ENCODE assay signal across 22 mouse cellular contexts in the genomic region with DNA sequence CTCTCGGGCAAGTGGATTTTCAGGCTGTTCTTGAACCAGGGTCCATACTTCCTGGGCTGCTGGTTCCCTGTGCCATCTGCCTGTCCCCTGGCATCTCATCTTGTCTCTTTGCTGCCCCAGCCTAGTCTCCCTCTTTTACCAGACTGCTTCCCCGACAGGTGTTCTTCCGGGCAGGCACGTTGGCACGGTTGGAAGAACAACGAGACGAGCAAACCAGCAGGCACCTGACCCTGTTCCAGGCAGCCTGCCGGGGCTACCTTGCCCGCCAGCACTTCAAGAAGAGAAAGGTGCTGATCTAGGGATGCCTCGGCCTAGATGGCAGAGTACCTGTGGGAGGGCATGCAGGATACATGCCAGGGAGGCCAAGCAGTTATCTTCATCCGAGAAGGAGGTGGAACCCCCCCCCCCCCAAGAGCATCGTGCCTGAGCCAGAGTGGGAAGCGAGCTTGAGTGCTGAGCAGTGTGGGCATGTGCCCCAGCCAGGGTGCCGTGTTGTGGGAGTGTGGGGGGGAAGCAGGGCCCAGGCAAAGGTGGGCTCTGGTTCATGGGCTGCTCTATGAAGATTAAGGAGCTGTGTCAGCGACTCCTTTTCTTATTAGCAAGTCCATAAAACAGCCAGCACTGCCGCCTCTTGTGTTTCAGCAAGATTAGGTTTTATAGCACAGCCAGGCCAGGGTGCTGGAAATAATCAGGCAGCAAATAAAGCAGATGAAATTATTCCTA. TPM values are rescaled to one million over a fixed set of nuclear protein-coding genes. Genes with fewer than 3 reads are reported as not detected.
DNase-seq lines count a peak whose midpoint lies in the region; ATAC-seq and TF ChIP-seq lines count a peak whose summit lies in the region.
"Had no signal": no experiment of that assay in that cellular context is flagged by ENCODE, and none has a peak within 500 bp of the region (broad histone marks: within the 10 kb centered on the region; RNA-seq: fewer than 3 reads in every experiment).

No protein-coding gene starts in this region.

- WGBS in midbrain, postnatal 0 days: 86% methylated on average over 16 of the region's 16 CpGs
- 87% methylated on average over 16 of the region's 16 CpGs for WGBS in midbrain, embryonic 16.5 days

- no peaks in the 10 kb centered on the region for H3K4me1 ChIP-seq in midbrain, postnatal 0 days (ENCODE audit: insufficient read depth, low read length)
- no peaks in the 10 kb centered on the region for H3K4me1 ChIP-seq in midbrain, embryonic 16.5 days (ENCODE audit: control insufficient read depth, insufficient read depth, low read length)
- H3K4me1 ChIP-seq: liver, embryonic 13.5 days; megakaryocyte, embryonic 14.5 days had no signal

- H3K9me3 ChIP-seq in midbrain, postnatal 0 days (ENCODE audit: low read length): no peaks in the 10 kb centered on the region
- H3K9me3 ChIP-seq in midbrain, embryonic 16.5 days (replicated peaks; ENCODE audit: control insufficient read depth, low read length, poor library complexity, severe bottlenecking): no peaks in the 10 kb centered on the region
- H3K9me3 ChIP-seq: heart, embryonic 10.5 days; intestine, embryonic 15.5 days; liver, embryonic 13.5 days; megakaryocyte, embryonic 14.5 days had no signal

- no peak overlapping the region for H3K27ac ChIP-seq in midbrain, postnatal 0 days (ENCODE audit: low read depth, low read length)
- H3K27ac ChIP-seq in midbrain, embryonic 16.5 days (ENCODE audit: low read length): no peak overlapping the region
- H3K27ac ChIP-seq: heart, embryonic 10.5 days; intestine, embryonic 15.5 days; liver, embryonic 13.5 days had no signal

- H3K4me2 ChIP-seq in midbrain, postnatal 0 days (ENCODE audit: low read depth, low read length, poor library complexity, severe bottlenecking): no peak overlapping the region
- no peak overlapping the region for H3K4me2 ChIP-seq in midbrain, embryonic 16.5 days (ENCODE audit: low read length)
- H3K4me2 ChIP-seq: intestine, embryonic 15.5 days; liver, embryonic 13.5 days had no signal

- 0 out of 2 replicates have a peak, but pooled peaks have one; percentile 32 for ATAC-seq in frontal cortex, adult (ENCODE audit: low TSS enrichment)
- ATAC-seq in midbrain, postnatal 0 days (ENCODE audit: low FRiP score): no peak
- no peak for ATAC-seq in midbrain, embryonic 16.5 days
- ATAC-seq: lung, postnatal 0 days had no signal

- H3K4me3 ChIP-seq in midbrain, postnatal 0 days (ENCODE audit: low read depth, low read length): no peak overlapping the region
- H3K4me3 ChIP-seq in midbrain, embryonic 16.5 days (ENCODE audit: low read depth, low read length): no peak overlapping the region
- H3K4me3 ChIP-seq: heart, embryonic 10.5 days; intestine, embryonic 15.5 days; liver, embryonic 13.5 days; megakaryocyte, embryonic 14.5 days had no signal

- TF ChIP-seq CTCF in midbrain, postnatal 0 days (IDR thresholded peaks at IDR 0.05): no peak

- no peaks in the 10 kb centered on the region for H3K27me3 ChIP-seq in midbrain, postnatal 0 days (ENCODE audit: insufficient read depth, low read length)
- H3K27me3 ChIP-seq in midbrain, embryonic 16.5 days (ENCODE audit: control insufficient read depth, insufficient read depth, low read depth, low read length): no peaks in the 10 kb centered on the region
- H3K27me3 ChIP-seq: intestine, embryonic 15.5 days; liver, embryonic 13.5 days; megakaryocyte, embryonic 14.5 days had no signal

- H3K9ac ChIP-seq in midbrain, postnatal 0 days (replicated peaks; ENCODE audit: low read length, poor library complexity, severe bottlenecking): 0 out of 2 replicates have a peak overlapping the region, but pooled peaks have one; percentile 2
- H3K9ac ChIP-seq in midbrain, embryonic 16.5 days (ENCODE audit: low read depth, low read length): no peak overlapping the region
- H3K9ac ChIP-seq: intestine, embryonic 15.5 days; liver, embryonic 13.5 days had no signal

- peaks cover 77% of the 10 kb centered on the region for H3K36me3 ChIP-seq in midbrain, postnatal 0 days (ENCODE audit: insufficient read depth, low read length)
- peaks cover 32% of the 10 kb centered on the region for H3K36me3 ChIP-seq in midbrain, embryonic 16.5 days (ENCODE audit: control insufficient read depth, insufficient read depth, low read length)

- DNase-seq in frontal cortex, postnatal 25 days (ENCODE audit: low spot score in 2 of 2): no peak
- no peak for DNase-seq in midbrain, postnatal 0 days (ENCODE audit: low spot score)
- DNase-seq in cerebellum, postnatal 14 days: peak; percentile 87 to 94
- DNase-seq in adrenal gland, postnatal 4 days (ENCODE audit: low spot score in 2 of 2): no peak
- no peak for DNase-seq in retina, postnatal 1 day
- DNase-seq in heart, adult 11 months: no peak
- DNase-seq: B cell, adult 2 months; gastrocnemius, postnatal 14 days; heart, postnatal 14 days; kidney, postnatal 25 days; liver, embryonic 13.5 days; right cerebral cortex, postnatal 25 days had no signal

RNA-seq across cellular contexts. Expression of a gene that starts 53.1 kb away (rescaled TPM):
- total RNA-seq in midbrain, postnatal 0 days (2014; rRNA removed): not detected in 2 replicates
- 0.44 and 1.0 TPM in 2 replicates for polyA plus RNA-seq in midbrain, postnatal 0 days (2015; fragmentation: Nextera tagmentation; extraction: Ambion mirVana)
- polyA plus RNA-seq in midbrain, embryonic 16.5 days (2015; fragmentation: Nextera tagmentation; extraction: Ambion mirVana): 2.0 and 2.5 TPM in 2 replicates
- not detected for total RNA-seq in adrenal gland, postnatal 4 days (2021)
- total RNA-seq: gastrocnemius, postnatal 14 days; heart, postnatal 14 days; layer of hippocampus, postnatal 10 days; left cerebral cortex, postnatal 25 days had no signal
- polyA plus RNA-seq: testis, adult 2 months; urinary bladder, adult 2 months had no signal

RNA-seq across cellular contexts. Expression of a gene that starts 53.2 kb away (rescaled TPM):
- total RNA-seq in midbrain, postnatal 0 days (2014; rRNA removed): 3.4 and 3.6 TPM in 2 replicates
- polyA plus RNA-seq in midbrain, postnatal 0 days (2015; fragmentation: Nextera tagmentation; extraction: Ambion mirVana): 3.8 and 5.1 TPM in 2 replicates
- 6.0 and 7.5 TPM in 2 replicates for polyA plus RNA-seq in midbrain, embryonic 16.5 days (2015; fragmentation: Nextera tagmentation; extraction: Ambion mirVana)
- 10 to 100 TPM in 1 of 2 experiments, 1 to 10 TPM in 1; 9.1 to 16.9 TPM for total RNA-seq in adrenal gland, postnatal 4 days (2021)

Comparison
In these comparisons a context has a peak if more than half of its experiments do, and no peak if none do; other contexts are left out.
1. DNase-seq: peak in cerebellum, postnatal 14 days (2 of 2); none in frontal cortex, postnatal 25 days (0 of 2), midbrain, postnatal 0 days (single experiment), adrenal gland, postnatal 4 days (0 of 2), retina, postnatal 1 day (single experiment) and heart, adult 11 months (single experiment).